Mouse (Mus musculus) mature B cell (primary cell): ENCODE data around the gene Eef2.
"Not testable (repeated sequence)": the region's sequence is repeated elsewhere in the genome, so short reads cannot be mapped to it uniquely, and the experiment has no call there.

Experiments
- in situ Hi-C: fragments of 300-500 bp; cut with MboI; formaldehyde crosslinking; loops from 2 replicates; pipeline ENCODE4 v1.14.3; 2019

Eef2 gene

DNA sequence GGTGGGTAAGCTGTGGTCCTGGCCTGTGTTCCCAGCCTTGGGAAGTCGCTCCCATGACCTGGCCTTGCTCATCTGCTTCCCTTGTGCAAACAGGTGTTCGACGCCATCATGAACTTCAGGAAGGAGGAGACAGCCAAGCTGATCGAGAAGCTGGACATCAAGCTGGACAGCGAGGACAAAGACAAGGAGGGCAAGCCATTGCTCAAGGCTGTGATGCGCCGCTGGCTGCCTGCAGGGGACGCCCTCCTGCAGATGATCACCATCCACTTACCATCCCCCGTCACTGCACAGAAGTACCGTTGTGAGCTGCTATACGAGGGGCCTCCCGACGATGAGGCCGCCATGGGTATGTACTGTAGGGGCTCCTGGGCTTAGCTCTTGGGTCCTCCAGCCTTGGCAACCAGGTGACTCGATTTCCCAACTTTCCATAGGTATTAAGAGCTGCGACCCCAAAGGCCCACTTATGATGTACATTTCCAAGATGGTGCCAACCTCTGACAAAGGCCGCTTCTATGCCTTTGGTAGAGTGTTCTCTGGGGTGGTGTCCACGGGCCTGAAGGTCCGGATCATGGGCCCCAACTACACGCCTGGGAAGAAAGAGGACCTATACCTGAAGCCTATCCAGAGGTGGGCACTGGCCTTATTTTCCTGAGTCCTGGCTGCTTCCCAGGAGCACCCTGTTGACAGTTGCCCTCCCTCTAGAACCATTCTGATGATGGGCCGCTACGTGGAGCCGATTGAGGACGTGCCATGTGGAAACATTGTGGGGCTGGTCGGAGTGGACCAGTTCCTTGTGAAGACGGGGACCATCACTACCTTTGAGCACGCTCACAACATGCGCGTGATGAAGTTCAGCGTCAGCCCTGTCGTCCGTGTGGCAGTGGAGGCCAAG is 3.3 kb downstream of the Eef2 start:
- in situ Hi-C loops: no loop called here

DNA sequence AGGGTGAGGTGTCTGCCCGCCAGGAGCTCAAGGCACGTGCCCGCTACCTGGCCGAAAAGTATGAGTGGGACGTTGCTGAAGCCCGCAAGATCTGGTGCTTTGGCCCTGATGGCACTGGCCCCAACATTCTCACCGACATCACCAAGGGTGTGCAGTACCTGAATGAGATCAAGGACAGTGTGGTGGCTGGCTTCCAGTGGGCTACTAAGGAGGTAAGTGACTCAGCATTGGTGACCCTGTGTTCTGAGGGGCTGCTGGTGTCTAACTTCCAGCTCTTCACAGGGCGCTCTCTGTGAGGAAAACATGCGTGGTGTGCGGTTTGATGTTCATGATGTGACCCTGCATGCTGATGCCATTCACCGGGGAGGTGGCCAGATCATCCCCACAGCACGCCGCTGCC is 4.5 kb downstream of the Eef2 start:
- in situ Hi-C loops: no loop called here

DNA sequence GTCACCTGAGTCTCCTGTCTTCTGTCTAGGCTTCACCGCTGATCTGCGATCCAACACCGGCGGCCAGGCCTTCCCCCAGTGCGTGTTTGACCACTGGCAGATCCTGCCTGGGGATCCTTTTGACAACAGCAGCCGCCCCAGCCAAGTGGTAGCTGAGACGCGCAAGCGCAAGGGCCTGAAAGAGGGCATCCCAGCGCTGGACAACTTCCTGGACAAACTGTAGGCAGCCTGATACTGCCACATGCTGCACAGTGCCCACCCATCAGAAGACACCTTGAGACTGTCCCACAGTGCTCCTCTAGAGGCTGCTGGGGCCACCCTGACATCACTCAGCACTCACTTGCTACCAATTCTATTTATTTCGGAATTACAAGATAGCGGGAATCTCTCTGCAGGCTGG is 5.4 kb downstream of the Eef2 start:
- in situ Hi-C loops: not testable (repeated sequence)

DNA sequence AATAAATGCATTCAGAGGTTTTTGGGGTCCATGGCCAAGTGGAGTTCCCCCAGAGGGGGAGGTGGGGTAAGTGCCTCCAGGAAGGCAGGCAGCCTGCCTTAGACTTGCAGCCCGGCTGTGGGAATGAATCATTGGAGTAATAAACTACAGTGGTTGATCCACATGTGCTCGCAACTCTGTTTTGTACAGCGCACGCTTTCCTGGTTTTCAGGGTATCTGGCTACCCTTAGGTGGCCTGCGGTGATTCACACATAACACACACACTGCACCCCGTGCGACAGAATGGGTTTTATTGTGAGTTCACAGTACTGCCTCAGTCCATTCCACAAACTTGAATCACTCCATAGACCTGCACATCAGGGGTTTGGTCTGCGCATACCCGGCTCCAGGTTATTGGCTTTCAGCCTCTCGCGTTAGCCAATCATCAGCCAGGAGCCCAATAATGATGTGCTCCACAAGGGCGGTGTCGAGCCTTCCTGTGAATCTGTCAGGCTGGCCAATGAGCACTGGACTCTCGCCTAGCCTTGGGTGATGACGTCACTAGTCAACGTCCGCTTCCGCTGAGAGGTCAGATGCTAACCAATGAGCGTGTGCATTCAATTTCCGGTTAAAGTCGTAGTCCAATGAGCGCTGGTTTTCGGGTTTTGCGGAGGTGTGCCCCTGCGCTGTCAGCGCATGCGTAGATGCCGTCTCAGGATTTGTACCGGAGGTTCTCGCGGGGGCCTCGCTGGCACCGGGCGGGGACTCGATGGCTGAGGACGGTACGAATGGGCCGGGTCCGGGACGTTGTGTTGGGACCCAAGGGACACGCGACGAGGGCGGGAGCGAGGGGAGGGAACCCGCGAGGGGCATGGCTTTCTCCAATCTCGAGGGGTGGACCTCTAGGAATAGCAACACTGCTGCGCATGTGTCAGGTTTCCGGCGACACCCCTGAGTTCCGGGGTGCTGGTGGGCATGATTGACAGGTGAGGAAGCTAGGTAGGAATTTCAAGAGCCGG is 6.2 kb downstream of the Eef2 start, which contains the start of gene Dapk3:
Gene Dapk3 (plus strand): TSS at position 670 of the 998 bp plus-strand sequence.
- in situ Hi-C loops: no loop called here

DNA sequence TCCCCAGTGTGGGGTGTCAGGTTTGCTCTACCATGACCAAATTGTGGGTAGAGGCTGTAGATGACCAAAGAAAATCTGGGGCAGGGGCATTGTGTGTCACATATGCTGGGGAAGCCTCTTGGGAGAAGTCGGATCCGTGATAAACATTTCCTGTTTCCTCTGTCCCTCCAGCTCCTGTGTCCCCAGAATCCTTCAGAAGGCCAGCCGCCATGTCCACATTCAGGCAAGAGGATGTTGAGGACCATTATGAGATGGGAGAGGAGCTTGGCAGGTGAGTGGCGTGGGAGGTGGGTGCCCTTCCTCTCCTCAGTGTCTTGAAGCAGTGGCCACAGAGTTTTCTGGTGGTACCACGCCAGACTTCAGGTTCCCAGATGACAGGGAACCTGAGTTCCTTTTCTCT is 7.4 kb downstream of the Eef2 start, which contains the start of gene 4930442H23Rik:
Gene 4930442H23Rik (minus strand): TSS at position 45 of the 400 bp plus-strand sequence.
- in situ Hi-C loops: no loop called here

DNA sequence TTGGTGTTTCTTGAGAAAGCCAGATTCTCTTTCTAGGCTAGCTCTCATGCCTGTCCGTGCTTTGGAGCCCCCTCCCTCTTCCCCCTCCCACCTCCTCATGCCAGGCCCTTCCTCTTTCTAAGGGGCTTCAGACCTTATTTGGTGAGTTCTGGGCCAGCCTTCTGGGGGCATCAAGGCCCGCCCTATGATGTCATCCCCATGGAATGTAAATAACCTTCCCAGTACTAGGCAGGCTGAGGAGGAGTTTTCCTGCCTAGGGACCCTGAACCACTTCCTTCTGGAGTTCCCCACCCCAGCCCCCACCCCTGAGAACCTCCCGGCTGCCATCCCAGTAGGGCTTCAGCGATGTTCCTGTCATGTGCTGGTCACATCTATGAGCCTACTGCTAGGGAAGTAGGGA is 8.3 kb downstream of the Eef2 start:
- in situ Hi-C loops: no loop called here

DNA sequence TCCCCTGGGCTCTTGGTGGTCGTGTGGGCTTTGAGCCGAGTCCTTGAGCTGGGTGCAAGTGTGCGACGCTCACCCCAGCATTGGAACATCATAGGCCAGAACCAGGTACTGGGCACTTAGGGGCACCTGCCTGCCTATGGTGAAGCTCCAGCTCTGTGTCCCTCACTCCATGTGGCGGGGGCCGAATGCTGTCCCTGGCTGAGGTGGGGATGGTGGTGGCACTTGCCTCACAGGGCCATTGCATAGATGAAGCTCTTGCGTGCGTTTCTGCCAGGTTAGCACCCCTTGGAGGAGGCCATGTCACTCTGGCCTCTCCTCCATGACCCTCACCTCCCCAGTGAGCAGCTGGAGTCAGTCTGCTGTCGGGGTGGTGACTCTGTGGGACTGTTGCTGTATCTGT is 10.7 kb downstream of the Eef2 start:
- in situ Hi-C loops: no loop called here

DNA sequence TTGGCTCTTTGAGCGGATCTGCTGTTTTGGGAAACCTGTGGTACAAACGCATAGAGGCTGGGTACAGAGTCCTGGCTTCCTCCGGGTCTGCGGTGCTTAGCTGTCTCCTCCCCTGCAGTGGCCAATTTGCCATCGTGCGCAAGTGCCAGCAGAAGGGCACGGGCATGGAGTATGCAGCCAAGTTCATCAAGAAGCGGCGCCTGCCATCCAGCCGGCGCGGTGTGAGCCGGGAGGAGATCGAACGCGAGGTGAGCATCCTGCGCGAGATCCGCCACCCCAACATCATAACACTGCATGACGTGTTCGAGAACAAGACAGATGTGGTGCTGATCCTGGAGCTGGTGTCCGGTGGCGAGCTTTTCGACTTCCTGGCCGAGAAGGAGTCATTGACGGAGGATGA is 13.4 kb downstream of the Eef2 start:
- in situ Hi-C loops: no loop called here

DNA sequence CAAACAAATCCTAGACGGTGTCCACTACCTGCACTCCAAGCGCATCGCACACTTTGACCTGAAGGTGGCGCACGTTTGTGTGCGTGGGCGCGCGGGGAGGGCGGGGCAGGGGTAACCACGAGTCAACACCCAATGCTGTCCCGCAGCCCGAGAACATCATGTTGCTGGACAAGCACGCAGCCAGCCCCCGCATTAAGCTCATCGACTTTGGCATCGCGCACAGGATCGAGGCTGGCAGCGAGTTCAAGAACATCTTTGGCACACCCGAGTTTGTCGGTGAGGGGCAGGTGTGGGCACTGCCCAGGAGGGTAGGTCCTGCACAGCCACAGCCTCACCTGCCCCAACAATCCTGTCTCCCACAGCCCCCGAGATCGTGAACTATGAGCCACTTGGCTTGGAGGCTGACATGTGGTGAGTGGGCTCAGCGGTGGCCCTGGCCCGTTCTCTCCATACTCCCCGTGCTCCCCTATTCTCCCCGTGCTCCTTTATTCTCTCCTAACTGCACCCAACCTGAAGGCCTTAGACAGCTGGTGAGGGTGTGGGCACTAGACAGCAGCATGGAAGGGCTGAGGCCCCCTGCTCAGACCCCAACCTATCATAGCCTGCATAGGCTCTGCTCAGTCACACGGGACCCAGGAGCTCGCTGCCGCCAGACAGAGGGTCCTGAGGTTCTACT is 13.9 kb downstream of the Eef2 start:
- in situ Hi-C loops: no loop called here

DNA sequence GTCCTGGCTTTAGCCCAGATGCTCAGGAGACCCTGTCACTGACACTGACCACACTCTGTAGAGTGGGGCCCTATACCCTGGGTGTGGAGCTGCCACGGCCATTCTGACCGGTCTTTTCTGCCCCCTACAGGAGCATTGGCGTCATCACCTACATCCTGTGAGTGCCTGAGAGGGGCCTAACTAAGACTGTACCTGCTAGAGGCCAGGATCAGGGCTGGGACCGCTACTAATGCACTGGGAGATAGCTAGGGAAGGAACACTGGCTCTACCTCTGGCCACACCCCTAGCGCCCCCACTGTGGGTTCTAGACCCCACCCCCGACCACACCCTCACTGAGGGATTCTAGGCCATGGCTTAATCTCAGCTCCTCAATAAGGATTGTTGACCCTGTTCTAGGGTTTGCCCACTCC is 14.5 kb downstream of the Eef2 start:
- in situ Hi-C loops: no loop called here

DNA sequence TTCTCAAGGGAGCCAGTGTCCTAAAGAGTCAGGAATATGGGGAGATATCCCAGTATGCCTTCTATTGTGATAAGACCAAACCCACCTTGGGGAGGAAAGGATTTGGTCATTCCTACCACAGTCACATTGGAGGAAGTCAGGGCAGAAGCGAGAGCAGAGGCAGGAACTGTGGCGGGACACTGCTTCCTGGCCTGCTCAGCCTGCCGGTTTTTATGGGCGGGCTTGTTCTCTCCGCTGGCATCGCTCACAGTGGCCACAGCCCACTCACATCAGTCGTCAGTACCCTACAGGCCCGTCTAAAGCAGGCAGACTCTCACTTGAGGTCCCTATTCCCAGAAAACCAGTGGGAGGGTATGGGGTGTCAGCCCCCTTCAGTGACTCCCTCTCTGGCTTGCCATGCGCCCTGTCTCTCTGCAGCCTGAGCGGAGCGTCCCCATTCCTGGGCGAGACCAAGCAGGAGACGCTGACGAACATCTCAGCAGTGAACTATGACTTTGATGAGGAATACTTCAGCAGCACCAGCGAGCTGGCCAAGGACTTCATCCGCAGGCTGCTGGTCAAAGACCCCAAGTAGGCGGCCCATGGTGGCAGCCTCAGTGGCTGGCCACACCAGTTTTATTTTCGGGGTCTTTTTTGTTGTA is 15.0 kb downstream of the Eef2 start:
- in situ Hi-C loops: no loop called here

DNA sequence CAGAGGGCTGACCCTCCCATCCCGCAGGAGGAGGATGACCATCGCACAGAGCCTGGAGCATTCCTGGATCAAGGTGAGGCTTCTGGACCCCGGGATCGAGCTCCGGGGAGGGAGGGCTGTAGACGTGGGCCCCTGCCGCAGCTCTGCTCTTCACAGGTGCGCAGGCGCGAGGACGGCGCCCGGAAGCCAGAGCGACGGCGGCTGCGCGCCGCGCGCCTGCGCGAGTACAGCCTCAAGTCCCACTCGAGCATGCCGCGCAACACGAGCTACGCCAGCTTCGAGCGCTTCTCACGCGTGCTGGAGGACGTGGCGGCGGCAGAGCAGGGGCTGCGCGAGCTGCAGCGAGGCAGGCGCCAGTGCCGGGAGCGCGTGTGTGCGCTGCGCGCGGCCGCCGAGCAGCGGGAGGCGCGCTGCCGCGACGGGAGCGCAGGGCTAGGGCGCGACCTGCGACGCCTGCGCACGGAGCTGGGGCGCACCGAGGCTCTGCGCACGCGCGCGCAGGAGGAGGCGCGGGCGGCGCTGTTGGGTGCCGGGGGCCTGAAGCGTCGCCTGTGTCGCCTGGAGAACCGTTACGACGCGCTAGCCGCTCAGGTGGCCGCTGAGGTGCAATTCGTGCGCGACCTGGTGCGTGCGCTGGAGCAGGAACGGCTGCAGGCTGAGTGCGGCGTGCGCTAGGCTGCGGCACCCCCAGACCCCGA is 16.0 kb downstream of the Eef2 start:
- in situ Hi-C loops: no loop called here

DNA sequence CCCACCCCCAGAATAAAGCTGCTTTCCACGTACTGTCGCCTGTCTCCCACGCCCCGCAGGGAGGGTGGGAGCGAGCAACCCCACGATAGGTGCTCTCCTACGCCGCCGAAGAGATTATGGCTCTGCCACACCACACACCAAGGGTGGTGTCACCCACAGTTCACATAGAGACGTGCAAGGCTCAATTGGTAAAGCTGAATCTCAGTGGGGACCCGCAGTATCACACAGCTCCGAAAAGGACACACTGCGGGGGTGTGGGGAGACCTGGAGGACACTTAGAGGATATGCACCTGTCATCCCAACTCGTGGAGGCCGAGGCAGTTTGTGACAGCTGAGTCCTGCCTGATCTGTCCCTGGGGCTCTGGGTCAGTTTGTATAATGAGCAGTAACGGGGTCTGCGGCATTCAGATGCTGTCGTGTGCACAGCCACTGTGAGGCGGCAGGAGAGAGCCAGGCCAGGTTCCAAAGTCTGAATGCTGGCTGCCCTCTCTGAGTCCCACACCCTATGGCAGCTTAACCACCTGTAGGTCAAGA is 16.6 kb downstream of the Eef2 start:
- in situ Hi-C loops: no loop called here

DNA sequence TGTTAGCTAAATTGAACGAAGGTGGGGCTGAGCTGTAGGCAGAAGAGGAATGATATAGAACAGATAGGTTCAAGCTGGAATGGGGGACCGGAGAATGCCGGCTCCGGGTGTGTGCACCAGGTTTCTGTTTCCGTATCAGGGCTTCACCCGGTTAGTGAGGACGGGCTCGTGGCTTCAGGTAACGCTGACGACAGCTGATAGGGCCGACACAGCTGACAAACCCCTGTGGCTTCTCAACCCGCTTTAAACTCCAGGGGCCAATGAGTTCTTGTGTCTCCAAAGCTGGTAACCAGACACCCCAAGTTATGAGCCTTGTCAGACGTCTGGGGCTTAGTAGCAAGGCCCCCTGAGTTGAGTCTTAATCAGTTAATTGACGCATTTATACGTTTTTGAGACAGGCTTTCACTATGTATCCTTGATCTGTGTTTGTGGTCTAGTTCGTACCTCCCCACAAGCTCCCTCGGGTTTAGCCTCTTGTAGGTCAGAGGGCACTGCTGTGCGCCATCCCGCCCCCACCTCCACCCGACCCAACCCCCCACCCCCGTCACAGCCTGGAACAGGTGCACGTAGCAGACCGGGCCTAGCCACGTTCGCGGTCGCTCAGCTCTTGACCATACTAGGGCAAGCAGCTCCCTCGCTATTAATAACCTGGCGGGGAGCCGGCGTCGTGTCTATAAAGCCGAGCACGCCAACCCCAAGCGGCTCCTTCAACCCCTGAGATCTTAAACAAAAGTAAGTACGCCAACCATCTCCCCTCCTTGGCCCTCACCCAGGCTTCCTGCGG is 17.8 kb downstream of the Eef2 start:
- in situ Hi-C loops: no loop called here

DNA sequence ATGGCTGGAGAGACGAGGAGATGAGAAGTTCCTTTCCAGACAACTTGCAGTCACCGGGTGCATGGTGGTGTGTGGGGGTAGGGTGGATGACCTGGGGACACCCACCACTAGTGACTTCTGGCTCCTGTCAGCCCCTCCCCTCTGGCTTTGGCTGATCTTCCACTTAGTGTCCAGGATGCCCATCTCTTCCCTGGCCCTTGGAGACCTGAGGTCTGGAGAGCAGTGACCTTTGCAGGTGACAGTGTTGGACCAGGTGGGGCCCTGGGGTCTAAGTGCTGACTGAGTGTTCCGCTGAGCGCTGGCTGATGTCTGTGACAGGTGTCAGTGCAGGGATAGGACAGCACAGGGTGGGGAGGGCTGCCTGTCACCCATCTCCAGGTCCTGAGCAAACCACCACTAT is 18.9 kb downstream of the Eef2 start:
- in situ Hi-C loops: no loop called here

DNA sequence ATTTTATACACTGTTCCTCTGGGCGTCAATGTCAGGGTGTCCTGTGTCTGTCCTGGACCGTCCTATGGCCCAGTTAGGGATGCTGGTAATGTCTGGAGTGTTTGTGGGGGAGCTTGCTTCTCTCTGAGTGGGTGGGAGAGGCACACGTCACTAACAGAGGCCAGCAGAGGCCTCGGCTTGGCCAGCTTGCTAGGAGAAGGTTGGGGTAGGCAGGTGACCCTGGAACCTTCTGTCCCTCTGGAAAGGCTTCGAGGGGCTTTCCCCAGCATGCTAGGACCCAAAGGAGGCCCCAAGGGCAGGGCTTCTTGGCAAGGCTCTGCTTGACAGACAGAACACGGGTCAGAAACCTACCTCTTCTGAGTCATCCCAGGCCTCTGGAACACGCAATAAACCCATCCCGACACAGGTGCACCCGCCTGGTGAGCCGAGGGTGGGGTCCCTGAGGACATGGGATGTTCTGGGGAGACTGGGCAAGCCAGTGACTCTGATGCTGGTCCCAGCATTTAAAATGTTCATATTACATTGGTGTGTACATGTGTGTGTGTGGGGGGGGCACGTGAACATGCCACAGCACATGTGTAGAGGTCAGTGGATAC is 20.1 kb downstream of the Eef2 start:
- in situ Hi-C loops: no loop called here

DNA sequence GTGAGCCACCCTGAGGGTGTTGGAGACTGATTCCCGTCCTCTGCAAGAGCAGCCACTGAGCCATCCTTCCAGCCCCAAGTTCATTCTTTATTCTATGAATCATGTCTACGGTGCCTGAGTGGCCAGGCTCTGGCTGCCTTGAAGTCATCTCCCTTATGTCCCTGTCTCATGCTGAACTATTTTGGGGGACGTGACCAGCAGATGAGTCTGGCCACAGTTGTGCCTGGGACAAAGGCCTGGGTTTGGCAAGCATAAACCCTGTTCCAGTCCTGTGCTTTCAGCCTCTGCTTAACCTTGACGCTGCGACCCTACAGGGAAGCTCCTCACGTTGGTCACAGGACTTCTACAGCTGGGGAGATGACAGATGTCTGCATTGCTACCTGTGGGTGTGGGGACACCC is 20.9 kb downstream of the Eef2 start:
- in situ Hi-C loops: no loop called here

DNA sequence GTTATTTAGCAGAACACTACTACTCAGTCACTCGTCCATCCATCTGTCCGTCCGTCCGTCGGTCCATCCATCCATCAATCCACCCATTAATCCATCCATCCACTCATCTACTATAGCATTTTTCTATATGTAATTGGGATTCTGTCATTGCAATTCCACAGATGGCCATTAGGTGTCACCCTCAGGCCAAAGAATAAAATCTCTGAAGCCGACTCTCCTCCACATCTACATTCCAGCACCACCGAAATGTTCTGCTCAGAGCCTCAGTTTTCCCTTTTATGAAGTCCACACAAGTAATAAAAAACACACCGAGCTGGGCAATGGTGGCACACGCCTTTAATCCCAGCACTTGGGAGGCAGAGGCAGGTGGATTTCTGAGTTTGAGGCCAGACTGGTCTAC is 21.8 kb downstream of the Eef2 start:
- in situ Hi-C loops: no loop called here

DNA sequence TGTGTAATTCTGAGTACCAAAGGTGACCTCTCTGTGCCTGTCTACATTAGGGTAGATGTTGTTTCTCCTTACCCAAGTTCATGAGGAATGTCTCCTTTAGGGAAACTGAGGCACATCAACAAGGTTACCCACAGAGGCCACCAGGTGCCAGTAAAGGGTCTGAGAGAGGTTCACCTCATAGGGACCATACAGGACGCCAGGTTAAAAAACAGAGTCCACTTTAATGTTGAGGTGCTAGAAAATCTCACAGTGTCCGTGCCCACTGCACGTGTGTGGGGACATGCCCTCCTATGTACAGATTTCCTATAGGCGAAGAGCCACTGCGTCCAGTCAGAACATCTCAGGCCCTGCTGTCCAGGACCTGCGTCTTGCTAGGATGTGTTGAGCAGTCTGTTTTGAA is 22.6 kb downstream of the Eef2 start:
- in situ Hi-C loops: no loop called here
